In the genomic region with DNA sequence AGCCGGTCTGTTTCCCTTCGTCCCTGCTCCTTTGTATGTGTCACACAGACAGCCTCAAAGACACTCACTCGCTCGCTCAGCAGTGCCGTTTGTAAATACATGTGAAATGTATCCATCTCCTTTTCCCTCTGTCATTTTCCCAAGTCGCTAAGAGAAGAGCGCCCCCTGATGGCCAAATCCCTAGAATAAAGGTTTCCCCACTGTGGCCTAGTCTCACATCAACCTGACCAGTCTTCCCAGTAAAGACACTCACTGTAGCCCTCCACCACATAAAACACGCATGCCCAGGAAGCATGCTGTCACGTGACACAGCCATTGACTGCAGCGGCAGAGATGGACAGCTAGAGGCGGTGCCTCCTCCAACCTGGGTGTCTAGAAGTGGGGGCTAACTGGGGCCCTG, we compare ENCODE assay signal across 9 mouse cellular contexts. TPM values are rescaled to one million over a fixed set of nuclear protein-coding genes. Genes with fewer than 3 reads are reported as not detected.
DNase-seq lines count a peak whose midpoint lies in the region; ATAC-seq and TF ChIP-seq lines count a peak whose summit lies in the region.
"Had no signal": no experiment of that assay in that cellular context is flagged by ENCODE, and none has a peak within 500 bp of the region (broad histone marks: within the 10 kb centered on the region; RNA-seq: fewer than 3 reads in every experiment).

No protein-coding gene starts in this region.

- no peaks in the 10 kb centered on the region for H3K9me3 ChIP-seq in embryonic facial prominence, embryonic 11.5 days (replicated peaks; ENCODE audit: control insufficient read depth, low read length)
- H3K9me3 ChIP-seq: midbrain, embryonic 12.5 days had no signal

- TF ChIP-seq POLR2A in thymus, adult 2 months (IDR thresholded peaks at IDR 0.05; ENCODE audit: control insufficient read depth, extremely low read depth, insufficient read depth, low read length, poor library complexity): no peak

- peak; percentile 6; the same call in 1 of the 2 replicates for TF ChIP-seq CTCF in thymus, adult 2 months (IDR thresholded peaks at IDR 0.05; ENCODE audit: borderline replicate concordance, control insufficient read depth, extremely low read depth, insufficient read depth, low read length, poor library complexity)

- H3K4me2 ChIP-seq in embryonic facial prominence, embryonic 11.5 days (ENCODE audit: low read depth, low read length): no peak overlapping the region
- H3K4me2 ChIP-seq: midbrain, embryonic 12.5 days had no signal

- ATAC-seq in embryonic facial prominence, embryonic 11.5 days (replicated peaks; ENCODE audit: insufficient number of reproducible peaks, low FRiP score, low TSS enrichment, low read depth): 0 out of 2 replicates have a peak, but pooled peaks have one; percentile 40
- no peak for ATAC-seq in erythroblast, adult 5-6 weeks (replicated peaks; ENCODE audit: low FRiP score, poor library complexity, severe bottlenecking)

- peak; percentile 68 for DNase-seq in gastrocnemius, adult 18-20 months (ENCODE audit: low spot score)
- no peak for DNase-seq in gastrocnemius, postnatal 25 days
- DNase-seq in thymus, adult 2 months: peak; percentile 36
- no peak for DNase-seq in thymus, adult 18-20 months
- peak; percentile 63 for DNase-seq in embryonic facial prominence, embryonic 11.5 days (ENCODE audit: low spot score)
- DNase-seq in left cerebral cortex, postnatal 25 days (ENCODE audit: low spot score in 2 of 2): peak; percentile 43 to 47
- DNase-seq in skeletal muscle tissue, adult 2 months (ENCODE audit: low read depth, low spot score): peak; percentile 57

- H3K36me3 ChIP-seq in thymus, adult 2 months (ENCODE audit: control insufficient read depth, insufficient read depth, low read length): no peaks in the 10 kb centered on the region
- no peaks in the 10 kb centered on the region for H3K36me3 ChIP-seq in embryonic facial prominence, embryonic 11.5 days (replicated peaks; ENCODE audit: control insufficient read depth, insufficient read depth, low read depth, low read length)
- H3K36me3 ChIP-seq: midbrain, embryonic 12.5 days had no signal

- intact Hi-C loops in left cerebral cortex, postnatal 25 days (cut with DNase I): no loop called here

- no peak overlapping the region for H3K27ac ChIP-seq in thymus, adult 2 months (ENCODE audit: control insufficient read depth, insufficient read depth, low read length)
- H3K27ac ChIP-seq in embryonic facial prominence, embryonic 11.5 days (replicated peaks; ENCODE audit: low read depth, low read length): no peak overlapping the region
- H3K27ac ChIP-seq: midbrain, embryonic 12.5 days had no signal

- no peaks in the 10 kb centered on the region; the same call in 1 of the 2 replicates for H3K4me1 ChIP-seq in thymus, adult 2 months (replicated peaks; ENCODE audit: control insufficient read depth, insufficient read depth, low read length)
- H3K4me1 ChIP-seq in embryonic facial prominence, embryonic 11.5 days (ENCODE audit: control insufficient read depth, insufficient read depth, low read length): no peaks in the 10 kb centered on the region

- H3K9ac ChIP-seq in embryonic facial prominence, embryonic 11.5 days (replicated peaks; ENCODE audit: low read length): no peak overlapping the region
- H3K9ac ChIP-seq: midbrain, embryonic 12.5 days had no signal

- H3K27me3 ChIP-seq in thymus, adult 2 months (ENCODE audit: control insufficient read depth, insufficient read depth, low read length): no peaks in the 10 kb centered on the region
- H3K27me3 ChIP-seq in embryonic facial prominence, embryonic 11.5 days (ENCODE audit: control insufficient read depth, insufficient read depth, low read length): no peaks in the 10 kb centered on the region
- H3K27me3 ChIP-seq: midbrain, embryonic 12.5 days had no signal

- no peak overlapping the region for H3K4me3 ChIP-seq in thymus, adult 2 months (ENCODE audit: control insufficient read depth, insufficient read depth, low read length)
- no peak overlapping the region for H3K4me3 ChIP-seq in embryonic facial prominence, embryonic 11.5 days (ENCODE audit: low read depth, low read length)
- H3K4me3 ChIP-seq: midbrain, embryonic 12.5 days had no signal

- WGBS in thymus, adult 2 months: 55% methylated on average over 11 of the region's 11 CpGs
- 41% methylated on average over 11 of the region's 11 CpGs for WGBS in embryonic facial prominence, embryonic 11.5 days

RNA-seq across cellular contexts. Expression of a gene that starts 8.9 kb away (rescaled TPM):
- 1 to 10 TPM; 5.8 to 7.8 TPM for total RNA-seq in gastrocnemius, adult 18-20 months (2021)
- 1 to 10 TPM; 7.8 to 8.1 TPM for total RNA-seq in gastrocnemius, postnatal 25 days (2021)
- polyA plus RNA-seq in thymus, adult 2 months (2012; rRNA removed): 17.2 and 19.5 TPM in 2 replicates
- 19.8 and 20.5 TPM in 2 replicates for polyA plus RNA-seq in embryonic facial prominence, embryonic 11.5 days (2014; fragmentation: Nextera tagmentation; extraction: Ambion mirVana)
- total RNA-seq in left cerebral cortex, postnatal 25 days (2021): 10 to 100 TPM; 30.3 to 31.1 TPM
- 2.1 and 3.1 TPM in 2 replicates for total RNA-seq in erythroblast, adult 5-6 weeks (2015; ENCODE audit: low replicate concordance)
- 2.0 and 2.2 TPM in 2 replicates for total RNA-seq in erythroblast, adult 5-6 weeks (2017; ENCODE audit: low replicate concordance)

Comparison
In these comparisons a context has a peak if more than half of its experiments do, and no peak if none do; other contexts are left out.
1. DNase-seq: peak in gastrocnemius, adult 18-20 months (single experiment), thymus, adult 2 months (single experiment), embryonic facial prominence, embryonic 11.5 days (single experiment), left cerebral cortex, postnatal 25 days (2 of 2) and skeletal muscle tissue, adult 2 months (single experiment); none in gastrocnemius, postnatal 25 days (single experiment) and thymus, adult 18-20 months (0 of 2).